Mouse (Mus musculus): ENCODE results near the gene Enpep.

GRCm38 (mm10) chr3:129256766-129257165 is 75.8 kb downstream of the Enpep start:
- no peak for TF ChIP-seq JUN (IDR thresholded peaks at IDR 0.05; ENCODE audit: insufficient read depth, low read depth, low read length)
- no peak for TF ChIP-seq CHD2 (IDR thresholded peaks at IDR 0.05; ENCODE audit: low read length)
- TF ChIP-seq POLR2A (IDR thresholded peaks at IDR 0.05; ENCODE audit: low read depth, low read length): no peak
